Mouse (Mus musculus): ENCODE data around the gene Rbms3. TPM values are rescaled to one million over a fixed set of nuclear protein-coding genes. Genes with fewer than 3 reads are reported as not detected.

The Rbms3 gene
- total and polyA plus RNA-seq, 3 experiments, result not detected

DNA sequence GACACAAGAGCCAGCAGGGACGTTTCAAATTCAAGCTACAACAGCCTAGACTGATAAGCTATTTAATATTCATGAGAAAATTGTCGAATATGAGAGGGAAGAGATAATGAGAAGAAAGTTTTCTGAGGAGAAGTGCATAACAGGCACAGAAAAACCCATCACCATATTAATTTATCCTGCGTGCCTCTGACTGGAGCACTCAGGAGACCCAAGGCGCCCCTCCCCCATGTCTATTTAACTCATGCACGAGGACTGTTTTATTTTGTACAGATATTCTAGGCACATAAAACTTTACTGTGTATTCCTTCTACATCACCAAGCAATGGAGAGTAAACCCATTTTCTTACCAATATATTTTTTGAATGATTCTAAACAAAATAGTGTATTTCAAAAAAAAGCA is 33.6 kb downstream of the Rbms3 start:
- Histone ChIP-seq H3K36me3 (replicated peaks in 1 of 2; ENCODE audit: control insufficient read depth in 1 of 2, insufficient read depth in 1 of 2, low read length in 1 of 2) (no peaks in the 10 kb centered on the region), H3K4me3 (replicated peaks in 1 of 3; ENCODE audit: low read depth in 2 of 3, low read length in 2 of 3, poor library complexity in 1 of 3) (no peak overlapping the region), H3K9ac (ENCODE audit: insufficient read depth, low read depth) (no peak overlapping the region), H3K79me2 (replicated peaks; ENCODE audit: control insufficient read depth, extremely low read depth, insufficient read depth, poor library complexity, severe bottlenecking) (no peaks in the 10 kb centered on the region), H3K9me3 (replicated peaks; ENCODE audit: low read length) (peaks cover 70% of the 10 kb centered on the region), H3K4me2 (ENCODE audit: insufficient read depth, low read depth, poor library complexity, severe bottlenecking) (no peak overlapping the region), H3K27ac (ENCODE audit: insufficient read depth, low read depth) (no peak overlapping the region), H3K4me1 (ENCODE audit: control insufficient read depth in 1 of 2, insufficient read depth in 2 of 2) (no peaks in the 10 kb centered on the region), H3K27me3 (replicated peaks) (no peaks in the 10 kb centered on the region)
- DNase-seq (ENCODE audit: extremely low read depth), result no peak
- in situ Hi-C loops (cut with MboI; ENCODE audit: low pct_ligation_motif_present, low pct_unique_long_range_greater_than_20kb, low sequenced_read_pairs), result no loop called here
- dilution Hi-C loops (cut with MboI; ENCODE audit: extremely low pct_ligation_motif_present, extremely low pct_unique_long_range_greater_than_20kb, low sequenced_read_pairs), result no loop called here
- TF ChIP-seq PAX5 (IDR thresholded peaks at IDR 0.05; ENCODE audit: low read length), result no peak
- TF ChIP-seq MAFK (IDR thresholded peaks at IDR 0.05; ENCODE audit: insufficient replicate concordance, low read length), result no peak
- no peak for TF ChIP-seq GABPA (IDR thresholded peaks at IDR 0.05; ENCODE audit: insufficient replicate concordance, low read depth, low read length)
- TF ChIP-seq POLR2AphosphoS2 (IDR thresholded peaks at IDR 0.05; ENCODE audit: low read depth, low read length), result no peak
- no peak for TF ChIP-seq KAT2A (IDR thresholded peaks at IDR 0.05; ENCODE audit: insufficient replicate concordance, low read length)
- TF ChIP-seq ZNF384 (IDR thresholded peaks at IDR 0.05; ENCODE audit: low read depth, low read length), result no peak
- no peak for TF ChIP-seq SMC3 (IDR thresholded peaks at IDR 0.05; ENCODE audit: low read depth, low read length)
- TF ChIP-seq ELF1 (IDR thresholded peaks at IDR 0.05; ENCODE audit: low read depth, low read length), result no peak
- TF ChIP-seq USF1 (IDR thresholded peaks at IDR 0.05; ENCODE audit: low read depth, low read length), result no peak
- no peak for TF ChIP-seq CHD2 (IDR thresholded peaks at IDR 0.05; ENCODE audit: low read length)
- TF ChIP-seq NRF1 (IDR thresholded peaks at IDR 0.05; ENCODE audit: low read depth, low read length), result no peak
- TF ChIP-seq SIN3A (IDR thresholded peaks at IDR 0.05; ENCODE audit: low read length), result no peak
- TF ChIP-seq MAZ (IDR thresholded peaks at IDR 0.05; ENCODE audit: low read depth, low read length), result no peak
- TF ChIP-seq IRF4 (IDR thresholded peaks at IDR 0.05; ENCODE audit: low read depth, low read length), result no peak
- no peak for TF ChIP-seq RAD21 (IDR thresholded peaks at IDR 0.05; ENCODE audit: low read depth, low read length)
- TF ChIP-seq JUND (conservative IDR thresholded peaks at IDR 0.05; ENCODE audit: low read depth, low read length), result no peak

DNA sequence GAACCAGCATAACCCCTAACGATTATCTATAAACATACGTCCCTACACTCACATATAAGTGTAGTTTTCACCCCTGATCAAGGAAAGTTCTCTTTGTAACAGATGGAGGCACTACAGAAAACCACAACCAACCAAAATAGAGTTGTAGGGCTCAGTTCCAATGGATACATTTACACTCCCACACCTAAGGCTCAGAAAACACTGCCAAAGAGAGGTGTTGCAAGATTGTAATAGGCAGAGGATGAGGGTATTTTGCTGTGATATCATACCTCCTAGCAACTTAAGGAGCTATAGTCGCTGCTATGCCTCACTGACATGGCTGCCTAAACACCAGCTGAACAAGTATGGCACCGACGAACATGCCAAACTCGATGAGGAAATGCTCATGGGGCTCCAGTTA is 44.4 kb downstream of the Rbms3 start:
- dilution Hi-C loops (cut with MboI; ENCODE audit: extremely low pct_ligation_motif_present, extremely low pct_unique_long_range_greater_than_20kb, low sequenced_read_pairs), result no loop called here
- H3K79me2 ChIP-seq (replicated peaks; ENCODE audit: control insufficient read depth, extremely low read depth, insufficient read depth, poor library complexity, severe bottlenecking), result no peaks in the 10 kb centered on the region
- no peaks in the 10 kb centered on the region for H3K4me1 ChIP-seq (ENCODE audit: control insufficient read depth in 1 of 2, insufficient read depth in 2 of 2)
- no peak for TF ChIP-seq CHD2 (IDR thresholded peaks at IDR 0.05; ENCODE audit: low read length)
- no peak for TF ChIP-seq GABPA (IDR thresholded peaks at IDR 0.05; ENCODE audit: insufficient replicate concordance, low read depth, low read length)
- TF ChIP-seq USF2 (conservative IDR thresholded peaks at IDR 0.05; ENCODE audit: low read depth, low read length), result no peak
- TF ChIP-seq MAX (IDR thresholded peaks at IDR 0.05; ENCODE audit: low read length), result no peak
- TF ChIP-seq IRF4 (IDR thresholded peaks at IDR 0.05; ENCODE audit: low read depth, low read length), result no peak
- TF ChIP-seq JUN (IDR thresholded peaks at IDR 0.05; ENCODE audit: insufficient read depth, low read depth, low read length), result no peak
- no peak for TF ChIP-seq PAX5 (IDR thresholded peaks at IDR 0.05; ENCODE audit: low read length)
- TF ChIP-seq MAFK (IDR thresholded peaks at IDR 0.05; ENCODE audit: insufficient replicate concordance, low read length), result no peak
- no peak for TF ChIP-seq UBTF (IDR thresholded peaks at IDR 0.05; ENCODE audit: low read depth, low read length)
- TF ChIP-seq SIN3A (IDR thresholded peaks at IDR 0.05; ENCODE audit: low read length), result no peak
- TF ChIP-seq BHLHE40 (IDR thresholded peaks at IDR 0.05; ENCODE audit: low read depth, low read length), result no peak
- TF ChIP-seq NRF1 (IDR thresholded peaks at IDR 0.05; ENCODE audit: low read depth, low read length), result no peak
- no peak for TF ChIP-seq TCF12 (IDR thresholded peaks at IDR 0.05; ENCODE audit: low read depth, low read length)
- no peak for TF ChIP-seq RAD21 (IDR thresholded peaks at IDR 0.05; ENCODE audit: low read depth, low read length)
- TF ChIP-seq MXI1 (IDR thresholded peaks at IDR 0.05; ENCODE audit: low read depth, low read length), result no peak
- in situ Hi-C loops (cut with MboI; ENCODE audit: low pct_ligation_motif_present, low pct_unique_long_range_greater_than_20kb, low sequenced_read_pairs), result no loop called here
- no peaks in the 10 kb centered on the region for H3K27me3 ChIP-seq (replicated peaks)
- no peaks in the 10 kb centered on the region for H3K36me3 ChIP-seq (replicated peaks in 1 of 2; ENCODE audit: control insufficient read depth in 1 of 2, insufficient read depth in 1 of 2, low read length in 1 of 2)
- no peak overlapping the region for H3K4me3 ChIP-seq (replicated peaks in 1 of 3; ENCODE audit: low read depth in 2 of 3, low read length in 2 of 3, poor library complexity in 1 of 3)
- no peak for DNase-seq (ENCODE audit: extremely low read depth)
- H3K9me3 ChIP-seq (replicated peaks; ENCODE audit: low read length), result peaks cover 56% of the 10 kb centered on the region
- no peak overlapping the region for H3K27ac ChIP-seq (ENCODE audit: insufficient read depth, low read depth)
- H3K9ac ChIP-seq (ENCODE audit: insufficient read depth, low read depth), result no peak overlapping the region
- no peak overlapping the region for H3K4me2 ChIP-seq (ENCODE audit: insufficient read depth, low read depth, poor library complexity, severe bottlenecking)
